Mouse (Mus musculus): ENCODE results near the gene Gm34302. TPM values are rescaled to one million over a fixed set of nuclear protein-coding genes. Genes with fewer than 3 reads are reported as not detected.
A peak's percentile ranks its signal among the peaks of the same experiment; 100 is the strongest.
"Not testable (repeated sequence)": the region's sequence is repeated elsewhere in the genome, so short reads cannot be mapped to it uniquely, and the experiment has no call there.

Gene Gm34302
- not detected in 2 replicates for polyA plus RNA-seq (2015; fragmentation: Nextera tagmentation; extraction: Ambion mirVana)

- no peaks in the 10 kb centered on the region for H3K27me3 ChIP-seq
- H3K4me3 ChIP-seq (replicated peaks), result no peak within 1 kb of the TSS
- H3K4me2 ChIP-seq (replicated peaks), result no peak within 1 kb of the TSS
- no peak within 1 kb of the TSS for H3K9ac ChIP-seq
- no peak within 1 kb of the TSS for H3K27ac ChIP-seq (replicated peaks)
- 60% methylated on average over 1 of the region's 1 CpGs for WGBS
- no peaks in the 10 kb centered on the region for H3K36me3 ChIP-seq
- no peak for ATAC-seq (ENCODE audit: insufficient number of reproducible peaks, low FRiP score, low TSS enrichment, low read depth)
- H3K4me1 ChIP-seq, result no peaks in the 10 kb centered on the region
- H3K9me3 ChIP-seq (replicated peaks), result no peaks in the 10 kb centered on the region
Observed at GRCm38 (mm10) chr3:63483726-63484125, at the start of gene Gm34302. Gm34302 (minus strand) TSS chr3:63483879.

GRCm38 (mm10) chr3:63531847-63532246 is 48.2 kb upstream of the Gm34302 start:
- Histone ChIP-seq H3K4me2 (replicated peaks) (no peak overlapping the region), H3K27me3 (no peaks in the 10 kb centered on the region), H3K36me3 (no peaks in the 10 kb centered on the region), H3K9ac (no peak overlapping the region), H3K4me3 (replicated peaks) (no peak overlapping the region), H3K27ac (replicated peaks) (no peak overlapping the region), H3K4me1 (0 out of 2 replicates have a peak, but pooled peaks cover 3% of the 10 kb centered on the region), H3K9me3 (replicated peaks) (no peaks in the 10 kb centered on the region)
- 60% methylated on average over 1 of the region's 1 CpGs for WGBS
- ATAC-seq (ENCODE audit: insufficient number of reproducible peaks, low FRiP score, low TSS enrichment, low read depth), result no peak

DNA sequence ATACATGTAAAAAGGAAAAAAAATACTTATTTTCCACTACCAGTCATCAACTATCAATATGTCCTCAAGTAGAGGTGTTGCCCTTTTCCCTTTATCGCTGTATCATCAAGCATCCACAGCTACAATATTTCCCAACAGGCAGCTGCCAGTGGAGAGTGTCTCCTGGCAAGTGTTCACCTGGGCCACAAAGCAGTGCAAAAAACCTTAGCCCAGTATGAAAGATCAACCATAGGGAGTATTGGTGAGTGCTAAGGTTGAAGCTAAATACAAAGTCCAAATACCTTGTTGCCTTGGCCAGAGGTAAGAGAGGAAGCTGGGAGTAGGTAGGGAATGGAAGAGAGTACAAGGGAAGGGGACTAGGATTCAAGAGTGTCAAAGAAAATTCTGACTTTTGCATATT is 34.0 kb upstream of the Gm34302 start:
- Histone ChIP-seq H3K4me1 (no peaks in the 10 kb centered on the region), H3K27me3 (no peaks in the 10 kb centered on the region), H3K27ac (replicated peaks) (no peak overlapping the region), H3K36me3 (no peaks in the 10 kb centered on the region), H3K4me2 (replicated peaks) (no peak overlapping the region), H3K4me3 (replicated peaks) (no peak overlapping the region), H3K9ac (no peak overlapping the region), H3K9me3 (replicated peaks) (no peaks in the 10 kb centered on the region)
- WGBS, result 97% methylated on average over 1 of the region's 1 CpGs
- no peak for ATAC-seq (ENCODE audit: insufficient number of reproducible peaks, low FRiP score, low TSS enrichment, low read depth)

GRCm38 (mm10) chr3:63516279-63516678 is 32.6 kb upstream of the Gm34302 start:
- H3K9me3 ChIP-seq (replicated peaks); H3K4me1 ChIP-seq; H3K27me3 ChIP-seq; H3K27ac ChIP-seq (replicated peaks); H3K4me2 ChIP-seq (replicated peaks); H3K4me3 ChIP-seq (replicated peaks); H3K9ac ChIP-seq; H3K36me3 ChIP-seq: not testable (repeated sequence)
- WGBS, result 89% methylated on average over 3 of the region's 3 CpGs
- ATAC-seq (ENCODE audit: insufficient number of reproducible peaks, low FRiP score, low TSS enrichment, low read depth), result peak; percentile 54; the same call in 1 of the 2 replicates

- no peak for ATAC-seq (ENCODE audit: insufficient number of reproducible peaks, low FRiP score, low TSS enrichment, low read depth)
- no peak overlapping the region for H3K4me2 ChIP-seq (replicated peaks)
- no peaks in the 10 kb centered on the region for H3K36me3 ChIP-seq
- H3K4me3 ChIP-seq (replicated peaks), result no peak overlapping the region
- H3K9ac ChIP-seq, result no peak overlapping the region
- no peaks in the 10 kb centered on the region for H3K9me3 ChIP-seq (replicated peaks)
- H3K27ac ChIP-seq (replicated peaks), result no peak overlapping the region
- H3K27me3 ChIP-seq, result no peaks in the 10 kb centered on the region
- no peaks in the 10 kb centered on the region for H3K4me1 ChIP-seq
- 91% methylated on average over 6 of the region's 6 CpGs for WGBS
Observed at GRCm38 (mm10) chr3:63511316-63511715, 27.6 kb upstream of the Gm34302 start.

GRCm38 (mm10) chr3:63509484-63509883 is 25.8 kb upstream of the Gm34302 start:
- Histone ChIP-seq H3K27ac (replicated peaks) (no peak overlapping the region), H3K36me3 (no peaks in the 10 kb centered on the region), H3K4me1 (no peaks in the 10 kb centered on the region), H3K27me3 (no peaks in the 10 kb centered on the region), H3K4me3 (replicated peaks) (no peak overlapping the region), H3K9ac (no peak overlapping the region), H3K9me3 (replicated peaks) (no peaks in the 10 kb centered on the region), H3K4me2 (replicated peaks) (no peak overlapping the region)
- no peak for ATAC-seq (ENCODE audit: insufficient number of reproducible peaks, low FRiP score, low TSS enrichment, low read depth)
- 94% methylated on average over 2 of the region's 2 CpGs for WGBS

- no peak for ATAC-seq (ENCODE audit: insufficient number of reproducible peaks, low FRiP score, low TSS enrichment, low read depth)
- H3K36me3 ChIP-seq, result no peaks in the 10 kb centered on the region
- no peak overlapping the region for H3K4me2 ChIP-seq (replicated peaks)
- no peaks in the 10 kb centered on the region for H3K27me3 ChIP-seq
- no peak overlapping the region for H3K9ac ChIP-seq
- no peaks in the 10 kb centered on the region for H3K4me1 ChIP-seq
- 62% methylated on average over 5 of the region's 5 CpGs for WGBS
- no peaks in the 10 kb centered on the region for H3K9me3 ChIP-seq (replicated peaks)
- H3K4me3 ChIP-seq (replicated peaks), result no peak overlapping the region
- H3K27ac ChIP-seq (replicated peaks), result no peak overlapping the region
Observed at GRCm38 (mm10) chr3:63508924-63509323, 25.2 kb upstream of the Gm34302 start.

DNA sequence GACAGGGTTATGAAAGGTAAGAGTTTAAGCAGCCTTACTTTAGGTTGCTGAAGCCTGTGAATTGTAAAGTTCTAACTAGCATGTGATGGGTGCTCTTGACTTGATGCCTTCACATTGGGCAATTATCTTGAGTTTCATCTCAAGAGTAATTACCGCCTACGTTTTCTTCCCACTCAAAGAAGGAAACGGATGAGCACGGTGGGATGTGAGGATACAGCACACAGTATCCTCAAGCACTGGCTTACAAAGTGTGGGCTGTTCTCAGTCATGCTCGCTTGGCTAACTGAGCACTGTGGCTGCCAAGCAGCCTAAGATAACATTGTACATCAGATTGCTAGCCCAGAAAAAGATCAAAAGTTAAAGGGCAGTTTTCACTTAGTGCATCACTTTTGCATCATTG is 20.8 kb upstream of the Gm34302 start:
- Histone ChIP-seq H3K4me1 (no peaks in the 10 kb centered on the region), H3K4me3 (replicated peaks) (no peak overlapping the region), H3K9me3 (replicated peaks) (no peaks in the 10 kb centered on the region), H3K27me3 (no peaks in the 10 kb centered on the region), H3K4me2 (replicated peaks) (no peak overlapping the region), H3K9ac (no peak overlapping the region), H3K27ac (replicated peaks) (no peak overlapping the region), H3K36me3 (no peaks in the 10 kb centered on the region)
- no peak for ATAC-seq (ENCODE audit: insufficient number of reproducible peaks, low FRiP score, low TSS enrichment, low read depth)
- WGBS, result 74% methylated on average over 5 of the region's 5 CpGs

- H3K4me3 ChIP-seq (replicated peaks), result no peak overlapping the region
- no peaks in the 10 kb centered on the region for H3K27me3 ChIP-seq
- no peak for ATAC-seq (ENCODE audit: insufficient number of reproducible peaks, low FRiP score, low TSS enrichment, low read depth)
- no peak overlapping the region for H3K27ac ChIP-seq (replicated peaks)
- no peak overlapping the region for H3K9ac ChIP-seq
- no peak overlapping the region for H3K4me2 ChIP-seq (replicated peaks)
- no peaks in the 10 kb centered on the region for H3K9me3 ChIP-seq (replicated peaks)
- no peaks in the 10 kb centered on the region for H3K36me3 ChIP-seq
- no peaks in the 10 kb centered on the region for H3K4me1 ChIP-seq
- 28% methylated on average over 5 of the region's 5 CpGs for WGBS
Observed at GRCm38 (mm10) chr3:63494625-63495382, 11.1 kb upstream of the Gm34302 start.

DNA sequence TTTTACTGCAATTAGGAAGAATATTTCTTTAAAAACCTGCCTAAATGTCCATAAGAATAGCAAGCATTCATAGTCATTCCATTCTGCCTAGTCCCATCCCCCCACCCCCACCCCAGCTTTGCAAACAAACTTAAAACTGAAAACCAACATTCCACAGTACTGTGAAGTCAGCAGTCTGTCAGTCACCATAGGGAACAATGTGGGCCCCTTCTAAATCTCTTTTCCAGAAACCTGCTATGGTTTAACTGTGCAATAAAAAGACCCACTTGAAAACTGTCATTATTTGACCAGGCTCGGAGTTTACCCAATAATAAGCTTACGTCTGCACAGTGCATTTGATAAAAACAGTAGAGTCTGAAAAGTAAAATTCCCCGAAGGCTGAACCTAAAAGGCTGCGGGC is 9.9 kb upstream of the Gm34302 start:
- no peaks in the 10 kb centered on the region for H3K9me3 ChIP-seq (replicated peaks)
- H3K4me3 ChIP-seq (replicated peaks), result no peak overlapping the region
- ATAC-seq (ENCODE audit: insufficient number of reproducible peaks, low FRiP score, low TSS enrichment, low read depth), result no peak
- no peaks in the 10 kb centered on the region for H3K4me1 ChIP-seq
- no peak overlapping the region for H3K9ac ChIP-seq
- H3K36me3 ChIP-seq, result no peaks in the 10 kb centered on the region
- no peaks in the 10 kb centered on the region for H3K27me3 ChIP-seq
- no peak overlapping the region for H3K4me2 ChIP-seq (replicated peaks)
- H3K27ac ChIP-seq (replicated peaks), result no peak overlapping the region
- 39% methylated on average over 4 of the region's 4 CpGs for WGBS

- Histone ChIP-seq H3K9ac (no peak overlapping the region), H3K4me2 (replicated peaks) (no peak overlapping the region), H3K4me1 (0 out of 2 replicates have a peak, but pooled peaks cover 4% of the 10 kb centered on the region), H3K4me3 (replicated peaks) (no peak overlapping the region), H3K9me3 (replicated peaks) (no peaks in the 10 kb centered on the region), H3K27ac (replicated peaks) (no peak overlapping the region), H3K27me3 (no peaks in the 10 kb centered on the region), H3K36me3 (no peaks in the 10 kb centered on the region)
- no peak for ATAC-seq (ENCODE audit: insufficient number of reproducible peaks, low FRiP score, low TSS enrichment, low read depth)
- 83% methylated on average over 1 of the region's 1 CpGs for WGBS
Observed at GRCm38 (mm10) chr3:63440426-63441125, 43.1 kb downstream of the Gm34302 start.
